20 mouse cellular contexts compared by ENCODE assay signal in genomic region chrX:85132706-85133105, GRCm38 (mm10).
DNase-seq lines count a peak whose midpoint lies in the region; ATAC-seq lines count a peak whose summit lies in the region.
"Had no signal": no experiment of that assay in that cellular context is flagged by ENCODE, and none has a peak within 500 bp of the region (broad histone marks: within the 10 kb centered on the region; RNA-seq: fewer than 3 reads in every experiment).

No protein-coding gene starts in this region.

- no peaks in the 10 kb centered on the region for H3K9me3 ChIP-seq in forebrain, embryonic 11.5 days (ENCODE audit: control insufficient read depth, low read length)
- H3K9me3 ChIP-seq in kidney, embryonic 16.5 days (ENCODE audit: low read length): no peaks in the 10 kb centered on the region
- H3K9me3 ChIP-seq: embryonic facial prominence, embryonic 10.5 days; embryonic facial prominence, embryonic 12.5 days; forebrain, embryonic 12.5 days; G1E had no signal

- H3K9ac ChIP-seq in forebrain, embryonic 11.5 days (ENCODE audit: low read length): no peak overlapping the region
- H3K9ac ChIP-seq in kidney, embryonic 16.5 days (replicated peaks; ENCODE audit: low read length): no peak overlapping the region
- H3K9ac ChIP-seq: embryonic facial prominence, embryonic 12.5 days; forebrain, embryonic 12.5 days had no signal

- no peaks in the 10 kb centered on the region for H3K36me3 ChIP-seq in forebrain, embryonic 11.5 days (ENCODE audit: control insufficient read depth, insufficient read depth, low read length)
- no peaks in the 10 kb centered on the region for H3K36me3 ChIP-seq in kidney, embryonic 16.5 days (ENCODE audit: insufficient read depth, low read length)
- H3K36me3 ChIP-seq: embryonic facial prominence, embryonic 10.5 days; embryonic facial prominence, embryonic 12.5 days; forebrain, embryonic 12.5 days; G1E had no signal

- no peak overlapping the region for H3K4me3 ChIP-seq in forebrain, embryonic 11.5 days (ENCODE audit: low read depth, low read length)
- H3K4me3 ChIP-seq in kidney, embryonic 16.5 days (ENCODE audit: low read length): no peak overlapping the region
- H3K4me3 ChIP-seq: embryonic facial prominence, embryonic 10.5 days; embryonic facial prominence, embryonic 12.5 days; forebrain, embryonic 12.5 days had no signal

- 89% methylated on average over 3 of the region's 3 CpGs for WGBS in forebrain, embryonic 11.5 days
- 73% methylated on average over 3 of the region's 3 CpGs for WGBS in kidney, embryonic 16.5 days

- no peak for ATAC-seq in forebrain, embryonic 11.5 days (replicated peaks; ENCODE audit: low FRiP score)
- ATAC-seq in kidney, embryonic 16.5 days (ENCODE audit: low FRiP score, low TSS enrichment): no peak
- ATAC-seq: forebrain, embryonic 14.5 days; forebrain, embryonic 16.5 days; Patski had no signal

- H3K4me2 ChIP-seq in forebrain, embryonic 11.5 days (ENCODE audit: low read depth, low read length, severe bottlenecking): no peak overlapping the region
- no peak overlapping the region for H3K4me2 ChIP-seq in kidney, embryonic 16.5 days (replicated peaks; ENCODE audit: low read depth, low read length)
- H3K4me2 ChIP-seq: embryonic facial prominence, embryonic 12.5 days; forebrain, embryonic 12.5 days had no signal

- DNase-seq in ES-CJ7 (ENCODE audit: low read depth, low spot score): peak; percentile 29
- peak; percentile 61 for DNase-seq in R1 (ENCODE audit: low read depth, low spot score)
- no peak for DNase-seq in forebrain, embryonic 11.5 days (ENCODE audit: low spot score)
- no peak for DNase-seq in adrenal gland, adult 18-20 months (ENCODE audit: low spot score in 2 of 2)
- DNase-seq: adrenal gland, adult 8-10 months; adrenal gland, postnatal 14 days; adrenal gland, postnatal 36 days; cerebellum, adult 11-12 months; cerebellum, adult 2 months; cerebellum, adult 9-10 months; cerebellum, postnatal 10 days; cerebellum, postnatal 25 days had no signal

- no peak overlapping the region for H3K27ac ChIP-seq in forebrain, embryonic 11.5 days (ENCODE audit: low read depth, low read length)
- H3K27ac ChIP-seq in kidney, embryonic 16.5 days (ENCODE audit: low read length): no peak overlapping the region
- H3K27ac ChIP-seq: embryonic facial prominence, embryonic 10.5 days; embryonic facial prominence, embryonic 12.5 days; forebrain, embryonic 12.5 days had no signal

- no peaks in the 10 kb centered on the region for H3K4me1 ChIP-seq in forebrain, embryonic 11.5 days (replicated peaks; ENCODE audit: control insufficient read depth, insufficient read depth, low read length)
- no peaks in the 10 kb centered on the region for H3K4me1 ChIP-seq in kidney, embryonic 16.5 days (ENCODE audit: insufficient read depth, low read length)
- H3K4me1 ChIP-seq: embryonic facial prominence, embryonic 10.5 days; embryonic facial prominence, embryonic 12.5 days; forebrain, embryonic 12.5 days had no signal

- H3K27me3 ChIP-seq in forebrain, embryonic 11.5 days (ENCODE audit: control insufficient read depth, insufficient read depth, low read length): no peaks in the 10 kb centered on the region
- no peaks in the 10 kb centered on the region; the same call in 1 of the 2 replicates for H3K27me3 ChIP-seq in kidney, embryonic 16.5 days (ENCODE audit: insufficient read depth, low read length)
- H3K27me3 ChIP-seq: embryonic facial prominence, embryonic 12.5 days; forebrain, embryonic 12.5 days; Patski had no signal

Comparison
In these comparisons a context has a peak if more than half of its experiments do, and no peak if none do; other contexts are left out.
1. DNase-seq: peak in ES-CJ7 (single experiment) and R1 (single experiment); none in forebrain, embryonic 11.5 days (single experiment) and adrenal gland, adult 18-20 months (0 of 2).